Mouse (Mus musculus) spleen, adult 18-20 months (tissue): Measurements from ENCODE around the gene Usp40.

Experiments used
- DNase-seq, 2 experiments: peaks; one replicate each; pipeline ENCODE4 v3.0.0; 2022; ENCODE audit warnings: mixed read lengths in 2 of 2

Gene Usp40

GRCm38 (mm10) chr1:87941765-87942164 is 66.6 kb downstream of the Usp40 start:
- no peak for DNase-seq

DNA sequence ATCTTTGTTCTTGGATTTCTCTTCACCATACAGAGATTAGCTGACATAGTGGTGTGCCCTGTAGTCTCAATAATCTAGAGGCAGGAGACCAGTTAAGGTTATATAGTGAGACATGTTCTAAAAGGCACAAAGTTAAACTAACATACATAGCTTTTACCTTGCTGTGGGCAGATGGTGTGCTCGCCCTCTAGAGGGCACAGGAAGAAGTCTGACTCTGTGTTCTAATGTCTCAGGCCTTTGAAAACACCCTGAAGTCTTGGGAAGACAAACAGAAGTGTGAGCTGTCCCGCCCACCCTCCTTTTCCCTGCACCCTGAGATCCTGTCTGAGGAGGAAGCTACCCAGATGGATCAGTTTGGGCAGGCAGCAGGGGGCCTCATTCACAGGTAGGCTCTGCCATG is 71.8 kb downstream of the Usp40 start:
- DNase-seq = no peak

GRCm38 (mm10) chr1:87936075-87936474 is 72.3 kb downstream of the Usp40 start:
- DNase-seq = no peak

- DNase-seq = no peak
Observed at GRCm38 (mm10) chr1:87935546-87935945, 72.8 kb downstream of the Usp40 start.

GRCm38 (mm10) chr1:87935095-87935494 is 73.3 kb downstream of the Usp40 start:
- no peak for DNase-seq

DNA sequence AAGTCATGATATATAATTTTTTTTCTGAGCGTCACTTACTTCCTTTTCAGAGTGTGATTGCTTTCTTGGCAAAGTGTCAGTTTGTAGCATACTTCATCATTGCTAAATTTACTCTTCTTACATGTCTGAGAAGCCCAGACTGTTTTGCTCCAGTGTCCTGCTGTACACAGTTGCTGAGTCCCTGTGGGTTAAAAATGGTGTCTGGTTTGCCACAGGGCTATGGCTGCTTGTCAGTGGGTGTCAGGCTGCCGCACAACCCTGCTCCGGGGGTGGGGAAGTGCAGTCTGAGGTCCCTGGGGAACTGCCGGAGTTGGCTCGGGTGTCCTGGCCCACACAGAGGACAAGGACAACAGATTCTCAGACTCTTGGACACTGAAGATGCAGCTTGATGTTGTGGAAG is 75.3 kb downstream of the Usp40 start:
- no peak for DNase-seq

- DNase-seq = no peak
Observed at GRCm38 (mm10) chr1:87929730-87930129, 78.6 kb downstream of the Usp40 start.

DNA sequence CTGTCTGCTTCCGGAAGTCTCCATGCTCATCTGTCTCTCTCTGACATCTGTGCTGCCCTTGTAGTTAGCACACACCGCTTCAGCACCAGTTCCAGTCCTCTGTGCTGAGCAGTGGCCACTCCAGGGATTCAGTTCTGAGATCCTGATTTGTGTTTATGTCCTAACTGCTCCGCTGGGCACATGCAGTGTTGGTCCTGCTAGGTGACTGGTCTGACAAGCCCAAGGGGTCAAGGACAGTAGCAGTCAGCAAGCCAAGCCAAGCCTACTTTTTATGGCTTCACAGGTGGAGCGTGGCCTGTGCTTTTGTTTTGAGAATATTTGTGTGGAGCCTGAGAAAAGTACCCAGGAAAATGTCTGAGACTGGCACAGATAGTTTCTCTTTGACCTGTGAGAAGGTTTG is 83.5 kb downstream of the Usp40 start:
- DNase-seq = no peak

DNA sequence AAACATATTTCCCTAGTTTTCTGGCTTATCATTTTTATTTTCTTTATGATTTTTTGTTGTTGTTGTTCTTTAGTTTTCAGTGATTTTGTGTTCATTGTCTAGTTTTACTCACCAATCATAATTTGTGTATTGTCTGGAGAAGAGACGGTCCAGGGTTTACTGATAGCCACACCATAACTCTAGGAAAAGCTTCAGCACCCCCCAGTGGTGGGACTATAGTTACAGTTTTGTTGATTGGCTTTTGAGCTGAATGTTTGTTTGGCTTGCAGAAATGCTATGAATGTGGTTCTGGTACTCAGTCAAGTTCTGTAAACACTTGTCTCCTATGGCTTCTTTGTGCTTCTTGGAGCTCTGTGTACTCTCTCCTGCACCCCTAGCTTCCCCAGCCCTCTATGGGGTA is 85.7 kb downstream of the Usp40 start:
- DNase-seq = peak in 1 of 2 experiments; percentile 35

- no peak for DNase-seq
Observed at GRCm38 (mm10) chr1:87920056-87920614, 88.2 kb downstream of the Usp40 start.

- no peak for DNase-seq
Observed at GRCm38 (mm10) chr1:87918061-87918460, 90.3 kb downstream of the Usp40 start.

DNA sequence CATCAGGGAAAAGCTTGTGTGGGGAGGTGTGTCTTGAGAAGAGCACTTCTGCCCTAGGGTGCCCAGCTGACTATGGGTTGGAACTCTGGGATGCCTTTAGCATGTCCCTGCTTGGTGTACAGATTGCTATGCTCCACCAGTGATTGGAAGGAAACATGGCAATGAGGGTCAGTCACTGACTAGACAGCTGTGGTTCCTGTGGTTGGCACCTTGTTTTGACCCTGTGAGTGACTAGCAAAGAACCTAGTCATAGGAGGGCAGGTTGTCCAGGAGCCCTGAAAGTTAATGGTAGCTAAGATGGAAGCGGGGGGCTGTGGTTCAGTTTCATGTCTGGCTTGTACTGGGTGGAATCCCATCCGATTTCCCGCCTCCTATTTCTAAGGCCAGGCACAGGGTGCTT is 91.0 kb downstream of the Usp40 start:
- no peak for DNase-seq

- DNase-seq = no peak
Observed at GRCm38 (mm10) chr1:87913356-87913755, 95.0 kb downstream of the Usp40 start.

DNA sequence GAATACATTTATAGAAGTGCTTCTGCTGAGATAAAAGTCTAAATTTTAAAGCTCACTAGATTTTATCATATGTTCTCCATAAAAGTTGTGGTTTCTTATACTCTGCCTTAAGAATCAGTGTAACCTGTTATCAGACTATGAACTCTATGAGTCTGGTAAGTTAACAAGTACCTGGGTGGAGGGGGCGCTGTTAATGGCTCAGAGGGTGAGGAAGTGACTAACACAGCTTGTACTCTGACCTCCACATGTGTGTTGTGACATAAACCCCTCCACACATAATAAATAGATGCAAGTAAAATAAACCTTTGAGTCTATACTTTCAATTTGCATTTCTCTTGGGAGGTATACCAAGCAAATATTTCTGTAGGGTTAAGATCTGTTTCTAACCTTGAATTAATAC is 97.9 kb downstream of the Usp40 start:
- DNase-seq = no peak

- no peak for DNase-seq
Observed at GRCm38 (mm10) chr1:87909565-87909964, 98.8 kb downstream of the Usp40 start.

- DNase-seq = no peak
Observed at GRCm38 (mm10) chr1:87908736-87909135, 99.6 kb downstream of the Usp40 start.

DNA sequence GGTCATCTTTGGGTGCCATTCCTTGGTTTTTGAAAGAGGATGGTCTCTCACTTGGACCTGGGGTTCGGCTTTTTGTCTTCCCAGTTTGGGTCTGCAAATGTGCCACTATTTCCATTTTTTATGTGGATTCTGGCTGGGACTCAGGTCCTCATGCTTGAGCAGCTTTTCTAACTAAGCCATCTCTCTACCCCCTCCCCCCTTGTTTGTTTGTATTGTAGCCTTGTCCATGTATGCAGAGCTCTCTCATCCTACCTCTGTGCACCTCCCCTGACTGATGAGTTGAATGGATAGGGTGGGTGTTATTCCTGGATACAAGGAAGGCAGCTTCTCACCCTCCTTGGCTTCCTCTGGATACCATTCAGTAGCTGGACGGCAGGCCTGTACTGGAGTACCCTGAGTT is 100.3 kb downstream of the Usp40 start:
- DNase-seq = no peak

- DNase-seq = no peak
Observed at GRCm38 (mm10) chr1:87906361-87906956, 101.9 kb downstream of the Usp40 start.

GRCm38 (mm10) chr1:87902186-87902585 is 106.2 kb downstream of the Usp40 start:
- no peak for DNase-seq

GRCm38 (mm10) chr1:87900979-87901378 is 107.4 kb downstream of the Usp40 start:
- DNase-seq = no peak

GRCm38 (mm10) chr1:87899701-87900100 is 108.7 kb downstream of the Usp40 start:
- DNase-seq = no peak

DNA sequence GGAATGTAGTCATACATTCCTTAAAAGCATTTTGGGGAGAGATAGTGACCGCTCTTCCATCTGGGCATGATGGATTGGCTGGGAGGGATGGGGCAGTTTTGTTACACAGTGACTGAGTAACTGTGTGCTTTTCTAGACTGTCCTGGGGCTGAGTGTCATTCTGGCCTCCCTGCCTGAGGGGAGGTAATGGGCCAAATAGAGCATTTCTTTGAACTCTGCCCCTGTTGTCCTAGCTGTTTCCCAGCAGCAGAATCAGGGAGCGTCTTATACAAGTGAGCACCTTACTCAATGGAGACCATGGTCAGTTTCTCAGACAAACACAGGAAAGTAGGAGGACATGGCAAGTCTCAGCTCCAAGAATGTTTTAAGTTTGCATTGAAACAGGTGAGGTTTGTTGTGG is 111.4 kb downstream of the Usp40 start:
- no peak for DNase-seq
